Mouse (Mus musculus) megakaryocyte, adult 5-6 weeks (primary cell): ENCODE results near the gene Rbms1. TPM values are rescaled to one million over a fixed set of nuclear protein-coding genes. Genes with fewer than 3 reads are reported as not detected.

Source experiments
- ATAC-seq: 2 replicates; pipeline ENCODE4 v1.8.0; 2016; ENCODE audit warnings: mild to moderate bottlenecking, inconsistent platforms; ENCODE audit not compliant: poor library complexity, severe bottlenecking
- total RNA-seq, 2 experiments: library from RNA; stranded (forward) in 1 of 2; stranded (reverse) in 1 of 2; fragments of 153-499, 151-499 nt in 1 of 2; fragments of 221-1000, 200-1000 nt in 1 of 2; gene quantifications; 2 replicates each; pipeline versions ENCODE4 v1.2.3 to v1.2.4; 2015 to 2017

Gene Rbms1
- total RNA-seq, 2 experiments from 2014 or later = 97.8 to 115 TPM

- ATAC-seq = no peak
Measured at GRCm38 (mm10) chr2:60814788-60815187, 148.2 kb downstream of the Rbms1 start.

DNA sequence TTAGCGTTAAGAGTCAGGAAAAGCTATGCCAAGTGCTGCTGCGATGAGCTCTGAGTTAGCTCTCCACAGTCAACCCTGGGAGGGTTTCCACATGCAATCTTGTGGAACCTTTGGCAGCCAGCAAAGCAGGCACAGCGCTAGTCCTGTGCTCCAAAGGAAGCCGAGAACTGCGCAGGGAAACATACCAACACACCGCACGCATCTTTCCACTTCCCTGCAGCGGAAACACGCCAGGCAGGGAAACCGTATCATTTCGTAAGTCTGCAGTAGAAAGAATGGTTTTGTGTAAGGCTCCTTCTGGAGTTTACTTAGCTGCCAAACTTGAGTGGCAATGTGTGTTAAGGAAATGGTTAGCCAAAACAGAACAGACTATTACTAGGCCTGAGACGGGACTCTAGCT is 150.0 kb downstream of the Rbms1 start:
- ATAC-seq = no peak

DNA sequence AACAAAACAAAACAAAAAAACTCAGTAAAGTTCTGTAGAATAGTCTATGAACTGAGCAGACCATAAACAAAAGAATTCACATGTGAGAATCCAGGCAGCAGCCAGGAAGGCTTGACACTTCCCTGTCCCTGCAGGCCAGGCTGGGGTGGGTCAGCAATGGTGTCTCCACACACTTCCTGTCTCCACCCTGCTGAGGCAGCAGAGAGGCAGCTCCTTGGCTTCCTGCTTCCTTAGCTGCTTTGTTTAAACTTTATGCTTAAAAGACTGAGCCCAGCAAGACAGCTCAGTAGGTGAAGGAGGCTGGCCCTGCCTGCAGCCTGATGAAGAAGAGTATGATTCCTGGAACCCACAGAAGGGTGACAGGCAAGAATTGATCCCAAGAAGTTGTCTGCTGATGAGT is 152.4 kb downstream of the Rbms1 start:
- ATAC-seq = peak; percentile 96

DNA sequence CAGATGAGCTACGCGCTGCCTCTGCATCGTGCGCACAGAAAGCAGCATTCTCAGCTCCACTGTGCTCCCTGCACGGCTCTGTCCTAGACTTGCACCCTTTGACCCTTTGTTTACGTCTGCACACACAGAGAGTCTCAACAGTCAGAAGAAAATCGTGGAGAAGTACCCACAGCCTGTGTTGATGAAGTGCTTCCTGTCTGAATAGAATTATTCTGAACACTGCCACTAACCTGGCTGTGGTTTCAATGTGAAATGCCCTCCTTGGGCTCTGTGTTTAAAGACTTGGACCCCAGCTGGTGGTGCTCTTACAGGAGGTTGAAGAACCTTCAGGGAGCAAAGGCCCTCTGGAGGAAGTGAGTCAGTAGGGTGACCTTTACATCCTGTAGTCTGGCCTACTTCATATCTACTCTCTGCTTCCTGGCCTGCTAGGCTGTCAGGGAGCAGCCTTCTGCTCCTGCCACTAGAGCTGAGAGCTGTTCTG is 153.5 kb downstream of the Rbms1 start:
- ATAC-seq = no peak

- ATAC-seq = peak; percentile 50
Measured at GRCm38 (mm10) chr2:60808822-60809221, 154.2 kb downstream of the Rbms1 start.

GRCm38 (mm10) chr2:60807341-60808195 is 155.4 kb downstream of the Rbms1 start:
- ATAC-seq = no peak

GRCm38 (mm10) chr2:60804763-60805162 is 158.2 kb downstream of the Rbms1 start:
- ATAC-seq = no peak

DNA sequence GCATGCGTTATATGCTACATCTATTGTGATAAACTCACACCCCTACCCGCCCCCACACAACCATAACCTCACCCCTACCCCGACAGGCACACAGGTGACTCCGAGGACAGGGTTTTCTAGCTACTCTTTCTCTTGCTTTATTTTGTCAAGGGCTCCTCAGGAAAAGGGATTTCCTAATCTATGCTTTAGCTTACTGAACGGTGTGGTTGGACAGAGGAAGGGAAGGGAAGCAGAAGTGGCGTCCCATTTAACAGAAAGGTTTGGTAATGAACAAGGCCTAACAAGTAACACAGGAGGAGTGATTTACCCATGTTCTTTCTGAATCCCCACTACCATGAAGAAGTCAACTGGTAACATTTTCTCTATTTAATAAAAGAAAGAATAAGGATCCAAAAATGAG is 159.6 kb downstream of the Rbms1 start:
- ATAC-seq = 0 out of 2 replicates have a peak, but pooled peaks have one; percentile 50

- ATAC-seq = no peak
Measured at GRCm38 (mm10) chr2:60802828-60803227, 160.2 kb downstream of the Rbms1 start.

DNA sequence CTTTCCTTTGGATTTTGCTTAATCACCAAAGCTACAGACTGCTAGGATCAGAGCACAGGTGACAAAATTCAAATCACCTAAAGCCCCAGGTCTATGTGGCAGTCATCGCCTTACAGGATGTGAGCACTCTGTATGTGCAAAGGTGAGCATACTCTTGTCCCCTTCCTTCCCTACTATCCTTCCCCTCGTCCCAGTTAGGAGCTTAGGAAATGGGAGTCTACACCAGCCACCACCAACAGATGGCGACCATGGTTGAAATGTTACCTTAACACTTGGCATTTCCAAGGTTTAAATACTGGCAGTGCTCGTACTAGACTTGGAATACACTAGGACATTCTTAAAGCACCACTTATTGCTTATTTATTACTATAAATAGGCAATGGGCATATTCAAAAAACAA is 160.8 kb downstream of the Rbms1 start:
- no peak for ATAC-seq

DNA sequence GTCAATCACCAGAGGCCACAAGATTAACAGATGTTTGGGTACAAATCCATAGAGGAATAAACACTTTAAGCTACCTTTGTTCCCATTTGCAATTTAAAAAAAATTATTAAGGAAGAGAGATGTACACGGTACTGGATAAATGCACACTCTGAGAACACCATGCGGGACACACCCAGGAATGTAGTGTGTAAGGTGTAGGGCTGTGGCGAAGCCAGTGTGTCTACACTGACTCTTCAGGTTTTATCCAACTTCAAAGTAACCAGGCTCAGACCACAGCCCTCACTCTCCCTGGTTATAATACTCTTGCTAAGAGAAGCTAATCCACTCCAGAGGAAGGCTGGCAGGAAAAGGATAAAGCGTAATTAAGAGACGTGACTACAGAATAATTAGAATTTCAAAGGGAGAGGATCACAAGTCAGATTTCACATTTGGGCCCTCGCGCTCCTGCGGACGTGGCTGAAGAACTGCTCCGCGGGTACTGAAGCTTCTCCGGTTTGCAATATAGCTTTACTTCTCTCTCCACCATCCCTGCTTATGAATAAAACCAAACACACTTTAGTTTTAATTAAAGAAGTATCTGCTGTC is 161.3 kb downstream of the Rbms1 start:
- no peak for ATAC-seq

- ATAC-seq = no peak
Measured at GRCm38 (mm10) chr2:60800921-60801558, 162.0 kb downstream of the Rbms1 start.

- ATAC-seq = no peak
Measured at GRCm38 (mm10) chr2:60799816-60800215, 163.2 kb downstream of the Rbms1 start.

DNA sequence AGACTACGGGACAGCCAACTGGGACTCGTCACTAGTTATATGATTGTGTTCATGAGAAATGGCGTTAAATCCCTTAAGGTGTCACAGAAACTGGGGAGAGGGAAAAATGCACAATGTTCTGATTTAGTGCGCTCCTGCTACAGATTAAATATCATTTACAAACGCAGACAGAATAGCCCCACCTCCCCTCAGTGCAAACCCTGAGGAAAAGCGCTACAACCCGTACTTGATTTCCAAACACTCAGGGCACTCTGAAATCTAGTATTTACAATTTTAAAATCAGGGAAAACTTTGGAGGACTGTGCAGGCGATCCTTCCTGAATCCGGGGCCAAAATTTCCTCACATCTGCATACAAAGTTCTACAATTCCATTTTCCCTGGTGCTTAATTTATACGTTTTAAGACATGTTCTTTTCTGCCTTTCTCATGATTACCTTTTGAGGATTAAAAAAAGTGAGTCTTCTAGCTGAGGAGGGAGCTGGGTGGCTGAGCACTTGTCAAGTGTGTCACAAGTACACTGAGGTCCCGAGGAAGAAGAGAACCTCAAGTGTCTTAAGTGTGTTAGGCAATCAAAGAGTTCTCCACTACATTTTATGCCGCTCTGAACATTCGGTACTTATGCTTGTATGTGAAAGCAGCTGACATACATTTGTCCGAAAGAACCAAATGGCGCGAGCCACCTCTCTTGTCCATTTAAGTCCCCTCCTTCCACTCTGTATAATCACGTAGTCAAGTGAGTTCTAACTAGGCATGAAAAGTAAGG is 164.0 kb downstream of the Rbms1 start:
- no peak for ATAC-seq

- ATAC-seq = peak; percentile 81
Measured at GRCm38 (mm10) chr2:60796969-60797669, 165.9 kb downstream of the Rbms1 start.

DNA sequence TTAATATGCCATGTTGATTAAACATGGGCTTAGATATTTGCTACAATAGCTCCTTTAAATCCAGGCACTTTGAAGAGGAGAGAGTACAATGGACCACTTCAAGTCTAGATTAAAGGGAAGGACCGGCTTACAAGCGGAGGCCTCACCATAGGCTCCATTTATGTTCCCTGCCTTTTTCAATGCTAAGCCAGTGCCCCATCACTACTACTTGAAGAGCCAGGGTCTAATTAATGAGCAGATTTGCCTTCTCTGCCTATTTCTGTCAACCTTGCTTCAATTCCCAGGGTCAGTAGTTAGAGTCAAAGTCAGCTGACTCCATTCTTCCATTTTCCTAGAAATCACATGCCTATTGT is 166.4 kb downstream of the Rbms1 start:
- ATAC-seq = no peak

DNA sequence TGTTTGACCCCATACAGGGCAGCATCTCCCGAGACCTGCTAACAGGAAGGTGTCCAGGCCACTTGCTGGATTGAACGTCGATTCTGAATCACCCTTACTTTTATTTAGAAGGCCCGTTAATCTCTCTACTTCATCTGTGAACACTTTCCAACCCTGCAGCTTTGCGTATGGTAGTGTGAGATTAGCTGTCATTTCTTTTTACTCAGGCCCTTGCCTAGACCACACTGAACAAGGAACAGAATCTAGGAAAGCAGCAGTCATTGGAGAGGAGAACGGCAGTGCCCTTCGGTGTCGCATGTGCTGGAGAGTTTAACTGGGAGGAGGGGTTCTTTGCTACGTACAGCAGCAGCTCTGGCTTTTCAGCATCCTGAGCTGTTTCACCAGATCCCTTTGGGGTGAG is 167.1 kb downstream of the Rbms1 start:
- no peak for ATAC-seq

DNA sequence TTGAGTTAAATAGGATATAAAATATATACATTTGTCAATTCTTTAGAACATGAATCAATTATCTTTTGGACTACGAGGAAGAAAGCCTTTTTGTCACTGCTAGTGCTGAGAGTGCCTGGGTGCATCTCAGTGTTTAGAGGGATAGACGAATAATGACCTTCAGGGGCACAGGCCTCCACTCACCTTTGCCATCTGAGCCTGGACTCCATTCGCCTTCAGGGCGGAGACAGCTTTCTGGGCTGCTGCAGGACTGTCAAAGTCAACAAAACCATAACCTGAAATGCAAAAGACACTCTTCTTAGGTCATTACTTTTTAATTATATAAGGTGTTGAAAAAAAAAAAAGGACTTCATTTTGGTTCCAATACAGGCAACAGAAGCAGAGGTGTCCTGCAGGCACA is 170.5 kb downstream of the Rbms1 start:
- no peak for ATAC-seq

DNA sequence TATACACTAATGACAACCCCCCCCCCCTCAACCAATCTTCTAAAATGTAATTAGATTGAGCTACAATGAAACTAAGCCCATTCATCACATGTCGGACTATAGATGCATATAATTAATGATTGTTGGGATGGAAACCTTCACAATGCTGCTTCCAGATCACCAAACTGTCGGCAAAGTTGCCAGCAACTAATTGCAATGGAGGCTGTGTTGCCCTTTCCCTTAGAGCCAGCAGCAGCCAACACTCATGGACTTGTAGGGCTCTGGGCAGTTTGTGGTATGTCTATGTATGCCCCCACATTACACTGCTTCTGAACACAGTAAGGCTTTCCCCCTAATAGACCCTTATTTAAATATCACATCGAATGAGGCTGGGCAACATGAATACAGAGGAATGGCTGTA is 173.9 kb downstream of the Rbms1 start:
- ATAC-seq = no peak

DNA sequence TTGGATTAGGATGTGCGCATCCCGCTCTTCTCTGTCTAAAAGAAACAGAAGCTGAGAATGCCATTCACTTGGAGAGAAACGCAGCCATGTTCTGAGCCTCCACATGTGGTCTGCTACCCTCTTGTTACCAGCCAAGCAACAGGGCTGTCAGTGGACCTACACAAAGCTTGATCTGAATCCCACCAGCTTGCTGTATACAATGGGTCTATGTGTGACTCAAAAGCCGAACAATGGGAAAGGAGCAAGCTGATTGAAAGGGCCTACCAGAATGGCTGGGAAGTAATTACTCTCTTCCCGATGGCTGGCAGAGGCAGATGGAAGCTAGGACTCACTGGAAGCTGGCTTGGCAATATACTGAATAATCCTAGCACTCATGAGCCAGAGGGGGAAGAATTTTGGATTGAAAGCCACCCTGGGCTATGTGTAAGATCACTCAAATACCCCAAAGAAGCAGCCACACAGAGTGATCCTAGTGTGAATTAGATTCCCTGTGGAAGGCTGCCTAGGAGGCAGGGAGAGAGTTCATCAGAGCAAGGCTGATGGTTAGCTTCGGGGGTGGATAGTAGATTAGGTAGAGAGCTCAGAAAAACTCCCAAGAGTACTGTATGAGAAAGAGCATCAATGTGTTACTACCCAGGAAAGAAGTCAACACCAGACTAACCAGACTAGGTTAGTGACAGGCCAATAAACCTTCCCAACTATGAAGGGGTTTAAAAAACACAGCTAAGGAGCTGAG is 174.7 kb downstream of the Rbms1 start:
- ATAC-seq = no peak
